Mouse (Mus musculus): ENCODE results near the gene Hapln3. TPM values are rescaled to one million over a fixed set of nuclear protein-coding genes. Genes with fewer than 3 reads are reported as not detected.
A peak's percentile ranks its signal among the peaks of the same experiment; 100 is the strongest.

Hapln3 gene
- total RNA-seq, 2 experiments from 2014 or later = 0.45 to 0.48 TPM

- peak; percentile 19 for DNase-seq (ENCODE audit: low spot score)
Observed at GRCm38 (mm10) chr7:79080572-79081399, 50.0 kb downstream of the Hapln3 start.

- DNase-seq (ENCODE audit: low spot score) = no peak
Observed at GRCm38 (mm10) chr7:79079212-79079611, 51.6 kb downstream of the Hapln3 start.

GRCm38 (mm10) chr7:79068231-79068630, 62.6 kb downstream of the Hapln3 start:
- no peak for DNase-seq (ENCODE audit: low spot score)

- DNase-seq (ENCODE audit: low spot score) = no peak
Observed at GRCm38 (mm10) chr7:79067466-79067865, 63.4 kb downstream of the Hapln3 start.

Other genes with a start within 250 kb of the Hapln3 start
- gene Aen, start 235.2 kb downstream of the Hapln3 start, total RNA-seq (2021) = 10 to 100 TPM; 51.1 to 52.9 TPM
- 1 to 10 TPM; 1.3 to 1.9 TPM for gene Isg20, start 217.6 kb downstream of the Hapln3 start, total RNA-seq (2021)
- under 1 TPM in 1 of 2 experiments, not detected in 1; 0.05 TPM for gene Acan, start 77.5 kb downstream of the Hapln3 start, total RNA-seq (2021)
- gene Mfge8, start 18.0 kb upstream of the Hapln3 start, total RNA-seq (2021) = 10 to 100 TPM; 36.8 to 51.1 TPM
- 1 to 10 TPM; 3.8 to 4.7 TPM for gene Abhd2, start 142.2 kb upstream of the Hapln3 start, total RNA-seq (2021)

Measured in gastrocnemius, adult 18-20 months (tissue).